Mouse (Mus musculus): ENCODE measurements around the gene Ccdc183.

Ccdc183 gene

GRCm38 (mm10) chr2:25617578-25617977 lies at the start of gene Ccdc183:
TSS of gene Ccdc183 (minus strand) at chr2:25617678.
- no peak for DNase-seq (ENCODE audit: low spot score in 2 of 2)

DNA sequence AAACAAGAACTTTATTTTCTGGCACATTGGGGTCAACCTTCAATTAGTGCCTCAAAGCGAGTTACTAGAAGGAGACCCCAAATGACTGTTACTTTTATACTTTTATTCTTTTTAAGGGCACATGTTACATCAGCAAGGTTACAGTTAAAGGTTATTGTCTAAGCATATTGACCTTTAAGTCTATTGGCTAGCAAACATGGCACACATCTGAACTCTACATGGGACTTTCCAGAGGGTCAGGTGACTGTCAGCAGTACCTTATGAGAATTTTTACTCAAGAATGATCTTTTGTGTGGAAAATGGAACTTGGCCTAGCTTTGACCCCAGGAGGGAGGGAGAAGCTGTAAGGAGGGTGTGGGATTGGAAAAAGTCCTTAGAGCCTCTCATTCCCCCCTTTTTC lies 49.0 kb upstream of the Ccdc183 start:
- DNase-seq (ENCODE audit: low spot score in 2 of 2): no peak

- DNase-seq (ENCODE audit: low spot score in 2 of 2): no peak
These were observed 46.6 kb upstream of the Ccdc183 start for GRCm38 (mm10) chr2:25664125-25664524.

- peak in 1 of 2 experiments; percentile 22 for DNase-seq (ENCODE audit: low spot score in 2 of 2)
These were observed 46.0 kb upstream of the Ccdc183 start for GRCm38 (mm10) chr2:25663511-25663910.

- DNase-seq (ENCODE audit: low spot score in 2 of 2): no peak
These were observed 43.9 kb upstream of the Ccdc183 start for GRCm38 (mm10) chr2:25661245-25661970.

DNA sequence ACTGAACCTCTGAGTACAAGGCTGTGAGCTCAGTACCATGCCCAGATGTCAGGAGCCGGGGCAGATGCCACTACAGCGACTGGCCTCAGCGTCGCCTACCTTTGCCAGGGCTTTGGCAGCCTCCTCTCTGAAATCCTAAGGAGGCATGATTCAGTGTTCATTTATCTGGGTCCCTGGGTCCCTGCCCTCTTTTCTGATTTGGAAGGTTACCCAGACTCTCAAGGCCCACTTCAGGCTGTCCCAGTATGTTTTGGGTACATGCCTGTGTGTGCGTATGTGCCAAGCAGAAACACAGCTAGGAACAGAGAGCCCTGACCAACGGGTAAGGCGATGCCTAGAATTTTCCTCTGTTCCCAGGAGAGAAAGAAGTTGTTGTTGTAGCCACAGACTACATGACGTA lies 42.8 kb upstream of the Ccdc183 start:
- DNase-seq (ENCODE audit: low spot score in 2 of 2): peak; percentile 22 to 30

- no peak for DNase-seq (ENCODE audit: low spot score in 2 of 2)
These were observed 40.2 kb upstream of the Ccdc183 start, which contains the start of gene Lcn5 for GRCm38 (mm10) chr2:25657652-25658051. TSS of gene Lcn5 (plus strand) at chr2:25657952.

DNA sequence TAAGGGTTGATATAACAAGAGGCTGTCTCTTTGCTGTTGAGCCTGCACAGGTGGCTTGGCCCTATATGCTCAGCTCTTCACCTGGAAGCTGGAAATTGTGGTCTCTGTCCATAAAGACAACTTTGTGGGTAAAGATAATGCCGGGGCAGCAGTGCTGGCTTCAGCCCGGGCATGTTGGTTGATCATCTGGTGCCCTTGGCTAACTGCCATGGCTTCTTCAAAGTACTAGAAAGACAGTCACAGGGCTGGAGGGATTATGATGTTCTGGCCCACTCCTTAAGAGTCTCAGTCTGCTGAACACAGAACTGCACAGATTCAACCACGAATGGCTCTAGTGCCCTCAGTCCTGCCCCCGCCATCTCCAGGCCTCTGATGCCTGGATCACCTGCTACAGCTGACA lies 39.8 kb upstream of the Ccdc183 start:
- DNase-seq (ENCODE audit: low spot score in 2 of 2): peak in 1 of 2 experiments; percentile 15

DNA sequence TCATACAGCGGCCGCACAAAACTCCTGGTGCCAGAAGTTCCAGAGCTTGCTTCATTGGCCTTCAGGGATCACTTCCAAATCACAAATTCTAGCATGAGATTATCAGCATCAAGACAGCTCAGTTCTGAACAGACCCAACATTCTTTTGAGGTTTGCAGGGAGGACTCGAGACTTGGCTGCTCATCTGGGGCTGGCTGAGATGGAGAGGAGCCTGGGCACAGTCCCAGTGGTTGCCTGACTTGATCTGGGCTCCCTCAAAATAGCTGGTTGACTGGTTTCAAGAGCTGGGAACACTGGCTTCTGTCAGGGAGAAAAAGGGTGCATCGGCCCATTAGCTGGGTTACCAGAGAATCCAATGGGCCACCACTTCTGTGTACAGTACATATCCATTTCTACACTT lies 39.2 kb upstream of the Ccdc183 start:
- DNase-seq (ENCODE audit: low spot score in 2 of 2): peak in 1 of 2 experiments; percentile 47

- no peak for DNase-seq (ENCODE audit: low spot score in 2 of 2)
These were observed 37.0 kb upstream of the Ccdc183 start for GRCm38 (mm10) chr2:25654502-25654901.

- DNase-seq (ENCODE audit: low spot score in 2 of 2): no peak
These were observed 35.4 kb upstream of the Ccdc183 start, which contains the start of gene Lcn8 for GRCm38 (mm10) chr2:25652902-25653301. TSS of gene Lcn8 (plus strand) at chr2:25653120.

DNA sequence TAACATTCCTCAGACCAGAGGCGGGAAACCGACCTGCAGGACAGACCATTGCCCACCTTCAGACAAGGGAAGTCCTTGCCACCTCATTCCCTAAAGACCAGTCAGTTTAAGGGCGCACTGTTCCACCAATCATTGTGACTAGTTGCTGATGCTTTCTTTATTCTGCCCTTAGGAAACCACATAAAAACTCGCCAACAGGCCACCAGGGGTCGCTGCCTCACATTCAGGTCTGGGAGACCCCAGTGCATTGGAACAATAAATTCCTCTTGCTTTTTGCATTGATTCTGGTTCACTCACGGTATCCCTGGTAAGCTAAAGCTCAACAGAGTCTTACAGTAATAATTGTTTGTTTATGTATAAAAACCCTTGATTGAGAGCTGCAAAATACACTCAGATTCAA lies 22.4 kb upstream of the Ccdc183 start:
- DNase-seq (ENCODE audit: low spot score in 2 of 2): no peak

GRCm38 (mm10) chr2:25634046-25634445 lies 16.6 kb upstream of the Ccdc183 start:
- DNase-seq (ENCODE audit: low spot score in 2 of 2): no peak

- DNase-seq (ENCODE audit: low spot score in 2 of 2): no peak
These were observed 16.1 kb upstream of the Ccdc183 start for GRCm38 (mm10) chr2:25633616-25634015.

- DNase-seq (ENCODE audit: low spot score in 2 of 2): peak; percentile 26 to 35
These were observed 11.3 kb upstream of the Ccdc183 start for GRCm38 (mm10) chr2:25628738-25629137.

DNA sequence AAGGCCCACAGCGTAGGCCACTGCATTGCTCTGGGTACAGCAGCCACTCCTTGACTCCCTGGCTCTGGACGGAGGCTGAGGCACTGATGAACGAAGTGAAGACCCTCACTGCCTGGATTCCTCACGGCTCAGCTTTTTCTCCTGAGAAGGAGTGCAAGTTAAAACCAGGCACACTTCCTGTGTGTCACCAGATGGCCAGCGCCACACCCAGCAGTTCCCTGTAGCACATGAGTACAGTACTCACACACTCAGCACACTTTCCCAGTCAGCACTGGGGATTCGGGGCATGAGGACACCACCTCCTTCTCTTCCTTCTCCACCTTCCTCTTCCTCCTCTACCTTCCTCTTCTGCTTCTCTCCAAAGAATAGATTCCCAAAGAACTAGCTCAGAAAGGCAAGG lies 10.3 kb upstream of the Ccdc183 start, which contains the start of gene Fcna:
Gene Fcna (minus strand): TSS at position 220 of the 400 bp plus-strand sequence.
- no peak for DNase-seq (ENCODE audit: low spot score in 2 of 2)

DNA sequence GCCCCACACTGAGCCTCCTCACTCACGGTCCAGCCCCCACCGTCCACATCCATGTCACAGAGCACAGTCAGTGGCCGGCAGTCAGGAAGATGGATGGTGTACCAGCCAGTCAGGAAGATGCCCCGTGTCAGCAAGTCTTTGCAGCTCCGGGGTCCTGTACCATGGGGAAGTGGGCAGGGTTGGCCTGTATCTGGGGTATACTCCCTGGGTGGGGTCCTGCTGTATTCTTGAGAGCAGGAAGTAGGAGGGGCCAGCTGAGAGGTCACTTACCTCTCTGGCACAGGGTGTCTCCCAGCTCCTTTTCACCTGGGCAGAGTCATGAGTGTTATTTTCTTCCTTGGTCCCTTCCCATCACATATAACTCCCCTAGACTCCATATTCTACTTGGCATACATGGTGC lies 8.5 kb upstream of the Ccdc183 start:
- DNase-seq (ENCODE audit: low spot score in 2 of 2): no peak

DNA sequence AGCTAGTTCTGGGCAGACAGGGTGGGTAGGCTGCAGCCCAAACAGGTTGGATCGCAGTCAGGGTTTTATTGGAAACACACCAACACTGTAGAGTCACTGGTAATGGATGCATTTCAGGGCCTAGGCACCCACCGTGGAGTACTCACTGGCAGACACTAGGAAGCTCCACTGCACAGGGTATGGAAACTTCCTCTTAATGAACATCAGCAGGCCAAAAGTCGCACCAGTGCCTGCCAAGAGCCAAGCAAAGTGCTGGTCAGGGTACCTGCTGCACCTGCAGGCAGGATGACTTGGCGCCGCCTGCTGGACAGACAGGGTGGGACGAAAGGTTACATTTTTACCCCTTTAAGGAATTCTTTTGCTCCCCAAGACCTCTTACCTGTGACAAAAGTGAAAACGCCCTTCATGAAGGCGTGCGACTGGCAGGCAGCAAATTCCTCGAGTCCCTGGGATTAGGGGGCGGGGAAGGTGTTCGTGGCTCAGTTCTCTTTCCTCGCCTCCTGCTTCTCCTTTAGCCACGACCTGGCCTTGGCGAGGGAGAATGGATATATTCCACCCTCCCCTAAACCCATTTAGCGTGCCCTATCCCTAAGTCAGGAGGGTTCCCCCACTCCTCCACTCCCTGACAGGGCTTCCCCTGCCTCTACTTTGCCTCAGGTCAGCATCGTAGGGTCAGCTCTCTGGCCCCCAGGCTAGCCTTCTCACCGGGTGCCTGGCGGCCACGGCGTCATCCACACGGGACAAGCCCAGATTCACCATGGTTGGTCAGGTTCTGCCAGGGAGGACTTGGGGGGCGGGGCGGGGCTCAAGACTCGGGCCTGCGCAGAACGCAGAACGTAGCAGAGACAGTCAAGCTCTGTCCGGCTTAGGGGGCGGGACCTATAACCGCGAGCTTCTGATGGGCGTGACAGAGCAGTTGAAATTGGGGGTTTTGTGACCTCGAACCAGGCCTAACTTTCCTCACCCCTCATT lies 4.0 kb upstream of the Ccdc183 start, which contains the start of gene Tmem141:
Gene Tmem141 (minus strand): TSS at position 777 of the 972 bp plus-strand sequence.
- peak; percentile 86 to 88 for DNase-seq (ENCODE audit: low spot score in 2 of 2)

DNA sequence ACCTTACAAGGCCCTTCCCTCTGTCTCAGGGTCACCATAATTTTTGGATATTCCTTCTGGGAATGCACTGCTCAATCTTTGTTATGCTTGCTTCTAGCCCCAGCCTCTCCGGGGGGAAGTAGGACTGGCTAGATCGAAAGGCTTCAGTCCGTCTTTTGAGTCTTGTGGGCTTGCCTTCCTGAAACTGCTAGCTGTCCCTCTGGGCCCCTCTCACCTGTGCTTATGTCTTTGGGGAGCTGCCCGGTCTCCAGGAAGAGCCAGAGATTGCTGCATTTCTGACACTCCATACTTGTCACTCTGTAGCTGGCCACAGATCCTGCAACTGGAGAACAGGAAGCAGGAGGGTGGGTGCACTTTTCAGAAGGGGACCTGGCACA lies 3.4 kb upstream of the Ccdc183 start:
- DNase-seq (ENCODE audit: low spot score in 2 of 2): no peak

DNA sequence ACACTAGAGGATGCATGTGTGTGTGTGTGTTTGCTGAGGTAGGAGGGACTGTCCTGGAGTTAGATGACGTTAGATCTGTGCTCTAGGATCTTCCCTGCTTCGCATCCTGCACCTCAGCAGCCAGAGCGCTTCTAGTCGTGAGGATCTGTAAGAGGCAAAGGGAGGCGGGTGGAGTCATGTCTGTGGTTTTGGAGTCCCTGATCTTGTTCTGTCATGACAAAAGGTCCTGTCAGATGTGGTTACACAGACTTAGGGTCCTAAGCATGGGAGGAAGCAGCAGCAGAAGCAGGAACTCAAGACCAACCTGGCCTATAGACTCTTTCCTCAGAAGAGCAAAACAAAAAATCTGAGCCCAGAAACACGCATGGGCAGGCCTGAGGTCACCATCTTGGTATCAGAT lies 2.9 kb upstream of the Ccdc183 start:
- no peak for DNase-seq (ENCODE audit: low spot score in 2 of 2)

GRCm38 (mm10) chr2:25616398-25616797 lies 1.1 kb downstream of the Ccdc183 start:
- no peak for DNase-seq (ENCODE audit: low spot score in 2 of 2)

GRCm38 (mm10) chr2:25608671-25609070 lies 8.8 kb downstream of the Ccdc183 start:
- no peak for DNase-seq (ENCODE audit: low spot score in 2 of 2)
